37 mouse cellular contexts compared by ENCODE assay signal in genomic region chr9:92316791-92317190, GRCm38 (mm10). TPM values are rescaled to one million over a fixed set of nuclear protein-coding genes. Genes with fewer than 3 reads are reported as not detected.
"Had no signal": no experiment of that assay in that cellular context is flagged by ENCODE, and none has a peak within 500 bp of the region (broad histone marks: within the 10 kb centered on the region; RNA-seq: fewer than 3 reads in every experiment).

No protein-coding gene starts in this region.

- H3K4me3 ChIP-seq: gastrocnemius, adult 2 months; heart, embryonic 10.5 days; heart, embryonic 12.5 days; hindbrain, embryonic 10.5 days; hindbrain, embryonic 12.5 days; intestine, embryonic 15.5 days; layer of hippocampus, adult 2 months; left cerebral cortex, adult 2 months; limb, embryonic 10.5 days; limb, embryonic 12.5 days; liver, embryonic 13.5 days; liver, embryonic 15.5 days had no signal

- H3K27ac ChIP-seq: gastrocnemius, adult 2 months; heart, embryonic 10.5 days; hindbrain, embryonic 10.5 days; hindbrain, embryonic 12.5 days; hindbrain, embryonic 14.5 days; intestine, embryonic 15.5 days; kidney, postnatal 0 days; layer of hippocampus, adult 2 months; left cerebral cortex, adult 2 months; limb, embryonic 10.5 days; limb, embryonic 12.5 days; liver, embryonic 13.5 days; liver, embryonic 15.5 days had no signal

- H3K9ac ChIP-seq: heart, embryonic 12.5 days; hindbrain, embryonic 12.5 days; hindbrain, embryonic 14.5 days; intestine, embryonic 15.5 days; limb, embryonic 12.5 days; liver, embryonic 13.5 days; liver, embryonic 15.5 days had no signal

- H3K9me3 ChIP-seq: heart, embryonic 10.5 days; heart, embryonic 12.5 days; hindbrain, embryonic 10.5 days; hindbrain, embryonic 12.5 days; intestine, embryonic 15.5 days; limb, embryonic 10.5 days; limb, embryonic 12.5 days; liver, embryonic 13.5 days; liver, embryonic 15.5 days had no signal

- ATAC-seq: hindbrain, embryonic 16.5 days; inflammation-experienced regulatory T-cells, adult 6 months; intestine, embryonic 15.5 days; intestine, postnatal 0 days had no signal

- H3K4me2 ChIP-seq: heart, embryonic 12.5 days; hindbrain, embryonic 12.5 days; hindbrain, embryonic 14.5 days; intestine, embryonic 15.5 days; limb, embryonic 12.5 days; liver, embryonic 11.5 days; liver, embryonic 13.5 days; liver, embryonic 15.5 days had no signal

- H3K36me3 ChIP-seq: heart, embryonic 10.5 days; heart, embryonic 12.5 days; hindbrain, embryonic 10.5 days; hindbrain, embryonic 12.5 days; intestine, embryonic 15.5 days; limb, embryonic 10.5 days; limb, embryonic 12.5 days; liver, embryonic 13.5 days; liver, embryonic 15.5 days had no signal

- H3K4me1 ChIP-seq: heart, embryonic 10.5 days; heart, embryonic 12.5 days; hindbrain, embryonic 10.5 days; hindbrain, embryonic 12.5 days; intestine, embryonic 15.5 days; limb, embryonic 10.5 days; limb, embryonic 12.5 days; liver, embryonic 13.5 days; liver, embryonic 15.5 days had no signal

- DNase-seq: gastrocnemius, adult 2 months; gastrocnemius, postnatal 10 days; gastrocnemius, postnatal 25 days; heart, adult 18-20 months; heart, postnatal 10 days; heart, postnatal 4 days; kidney, adult 9 months; liver; liver, embryonic 13.5 days had no signal

- H3K27me3 ChIP-seq: heart, embryonic 12.5 days; hindbrain, embryonic 12.5 days; intestine, embryonic 15.5 days; limb, embryonic 12.5 days; liver, embryonic 13.5 days; liver, embryonic 15.5 days had no signal

RNA-seq across cellular contexts. Expression of gene 1700057G04Rik, which starts 7.6 kb away (rescaled TPM):
- total RNA-seq: gastrocnemius, adult 2 months; gastrocnemius, postnatal 10 days; gastrocnemius, postnatal 25 days; gastrocnemius, postnatal 4 days; granulocyte monocyte progenitor cell, adult 5-6 weeks; heart, adult 18-20 months; heart, adult 8-10 months; heart, postnatal 10 days; heart, postnatal 25 days; heart, postnatal 4 days; layer of hippocampus, adult 2 months; layer of hippocampus, postnatal 10 days; layer of hippocampus, postnatal 25 days; left cerebral cortex, adult 2 months; left cerebral cortex, postnatal 14 days; left cerebral cortex, postnatal 36 days had no signal
- polyA plus RNA-seq: frontal cortex, adult 2 months; heart, embryonic 10.5 days; heart, embryonic 12.5 days; heart, embryonic 14.5 days; heart, embryonic 16.5 days; hindbrain, embryonic 10.5 days; hindbrain, embryonic 12.5 days; hindbrain, embryonic 14.5 days; hindbrain, embryonic 16.5 days; intestine, embryonic 15.5 days; intestine, postnatal 0 days; limb, embryonic 10.5 days; limb, embryonic 12.5 days; limb, embryonic 14.5 days; liver, embryonic 11.5 days; liver, embryonic 13.5 days; liver, embryonic 15.5 days had no signal

RNA-seq across cellular contexts. Expression of gene Plscr2, which starts 41.4 kb away (rescaled TPM):
- total RNA-seq: granulocyte monocyte progenitor cell, adult 5-6 weeks had no signal
- polyA plus RNA-seq: inflammation-experienced regulatory T-cells, adult 6 months; limb, embryonic 10.5 days had no signal
